Mouse (Mus musculus) kidney, postnatal 4 days (tissue): ENCODE measurements at regions not wholly inside any gene's neighbourhood (a gene's known extent, or its start where the extent isn't known, plus 50 kb on each side); places are given as distances from the start of the nearest gene placed in this dataset.

Experiments used
- DNase-seq, 2 experiments: peaks; one replicate each; pipeline ENCODE4 v3.0.0; 2021; ENCODE audit warnings: mixed read lengths in 2 of 2

GRCm38 (mm10) chr11:63620220-63620619 is 301.9 kb downstream of the Hs3st3b1 start:
- no peak for DNase-seq

DNA sequence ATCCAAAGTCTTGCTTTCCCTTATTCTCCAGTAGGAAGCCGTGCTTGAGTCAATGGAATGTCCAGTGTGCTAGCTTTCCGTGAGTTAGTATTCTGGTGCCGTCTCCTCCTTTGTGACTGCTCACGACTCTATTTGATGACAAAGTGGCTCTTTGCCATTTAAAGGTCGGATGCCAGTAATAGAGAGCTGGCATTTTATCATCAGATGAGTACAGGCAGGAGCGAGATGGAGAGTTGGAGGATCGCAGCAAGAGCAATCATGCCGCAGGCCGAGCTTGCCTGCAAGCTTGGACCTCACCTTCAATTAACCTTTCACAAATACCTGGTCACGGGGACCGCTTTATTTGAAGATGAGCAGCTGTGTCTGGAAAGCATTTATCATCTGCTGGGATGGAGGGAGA is 291.8 kb downstream of the Hs3st3b1 start:
- DNase-seq, result no peak

GRCm38 (mm10) chr11:63657057-63657456 is 265.0 kb downstream of the Hs3st3b1 start:
- DNase-seq, result no peak

- DNase-seq, result no peak
Observed at GRCm38 (mm10) chr11:63665268-63665934, 256.7 kb downstream of the Hs3st3b1 start.

DNA sequence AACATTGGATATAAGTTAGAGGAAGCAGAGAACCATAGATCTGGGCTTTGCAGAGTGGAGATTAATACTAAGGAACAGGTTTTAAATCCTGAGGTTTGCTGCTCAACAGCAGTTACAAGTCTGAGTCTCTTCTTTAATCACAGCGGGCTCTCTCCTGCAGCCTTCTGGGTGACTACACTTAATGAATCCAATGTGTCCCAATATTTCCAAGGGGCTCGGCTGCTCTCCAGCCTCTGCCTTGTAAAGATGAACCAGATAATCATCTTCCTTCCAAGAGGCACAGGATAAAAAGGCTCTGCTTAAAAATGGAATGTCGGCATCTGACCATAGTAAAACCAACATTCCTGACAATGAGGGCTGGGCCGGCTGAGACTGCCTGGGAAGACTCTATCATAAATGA is 251.6 kb downstream of the Hs3st3b1 start:
- no peak for DNase-seq

DNA sequence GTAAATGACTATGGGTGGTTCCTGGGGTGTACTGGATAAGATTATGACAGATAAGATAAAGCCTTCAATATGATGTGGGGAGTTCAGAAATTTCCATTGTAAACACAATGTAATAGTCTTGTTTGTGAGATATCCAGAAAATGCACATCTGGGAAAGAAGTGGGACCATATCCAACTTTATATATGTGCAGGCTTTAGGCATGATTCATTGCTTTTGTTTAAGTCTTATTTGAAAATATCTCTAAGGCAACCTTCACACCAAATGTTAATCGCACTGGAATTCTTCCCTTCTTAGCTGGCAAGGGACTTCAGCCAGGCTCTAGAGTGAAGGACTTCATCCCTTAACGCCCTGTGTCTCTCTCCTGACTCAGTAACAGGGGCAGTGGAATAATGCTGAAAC is 250.3 kb downstream of the Hs3st3b1 start:
- DNase-seq, result no peak

DNA sequence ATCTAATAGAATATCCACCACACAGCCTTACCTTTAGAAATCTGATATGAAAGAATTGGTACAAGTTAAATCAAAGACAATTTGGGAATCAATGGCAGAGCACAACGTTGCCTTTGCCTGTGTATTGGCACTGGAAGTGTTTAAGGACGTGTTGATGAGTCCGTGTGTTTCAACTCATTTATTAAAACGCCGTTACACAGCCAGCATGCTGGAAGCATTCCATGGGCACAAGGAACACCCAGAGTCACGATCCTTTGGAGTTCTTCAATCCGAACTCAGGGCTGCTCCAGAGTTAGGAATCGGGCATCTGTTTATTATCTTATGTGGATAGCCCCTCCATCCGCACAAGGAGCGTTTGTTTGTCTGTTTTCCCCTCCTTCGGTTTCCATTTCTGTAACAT is 244.2 kb downstream of the Hs3st3b1 start:
- DNase-seq, result no peak

DNA sequence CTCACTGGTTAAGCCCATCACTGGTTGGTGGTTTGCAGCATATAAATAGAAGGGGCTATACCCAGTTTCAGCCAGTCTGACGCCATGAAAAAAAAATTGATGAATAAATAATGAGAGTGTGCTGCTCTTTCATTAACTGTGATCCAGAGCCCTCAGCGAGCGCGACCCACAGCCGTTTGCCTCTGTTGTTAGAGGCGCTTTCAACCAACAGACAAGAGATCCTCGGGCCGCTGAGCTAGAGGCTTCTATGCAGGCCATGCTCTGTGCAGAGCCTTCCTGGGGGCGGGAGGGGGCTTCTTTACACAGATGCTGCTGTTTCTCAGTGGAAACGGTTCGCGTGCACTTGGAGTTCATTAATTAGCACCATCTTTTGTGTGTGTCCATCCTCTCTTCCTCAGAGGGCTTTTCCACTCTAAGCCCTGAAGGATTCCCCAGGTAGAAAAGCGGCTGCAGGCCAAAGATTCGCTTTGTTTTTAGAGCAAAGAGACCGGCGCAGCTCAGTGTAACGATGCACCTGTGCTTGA is 243.6 kb downstream of the Hs3st3b1 start:
- DNase-seq, result no peak

GRCm38 (mm10) chr11:63679491-63679890 is 242.6 kb downstream of the Hs3st3b1 start:
- no peak for DNase-seq

DNA sequence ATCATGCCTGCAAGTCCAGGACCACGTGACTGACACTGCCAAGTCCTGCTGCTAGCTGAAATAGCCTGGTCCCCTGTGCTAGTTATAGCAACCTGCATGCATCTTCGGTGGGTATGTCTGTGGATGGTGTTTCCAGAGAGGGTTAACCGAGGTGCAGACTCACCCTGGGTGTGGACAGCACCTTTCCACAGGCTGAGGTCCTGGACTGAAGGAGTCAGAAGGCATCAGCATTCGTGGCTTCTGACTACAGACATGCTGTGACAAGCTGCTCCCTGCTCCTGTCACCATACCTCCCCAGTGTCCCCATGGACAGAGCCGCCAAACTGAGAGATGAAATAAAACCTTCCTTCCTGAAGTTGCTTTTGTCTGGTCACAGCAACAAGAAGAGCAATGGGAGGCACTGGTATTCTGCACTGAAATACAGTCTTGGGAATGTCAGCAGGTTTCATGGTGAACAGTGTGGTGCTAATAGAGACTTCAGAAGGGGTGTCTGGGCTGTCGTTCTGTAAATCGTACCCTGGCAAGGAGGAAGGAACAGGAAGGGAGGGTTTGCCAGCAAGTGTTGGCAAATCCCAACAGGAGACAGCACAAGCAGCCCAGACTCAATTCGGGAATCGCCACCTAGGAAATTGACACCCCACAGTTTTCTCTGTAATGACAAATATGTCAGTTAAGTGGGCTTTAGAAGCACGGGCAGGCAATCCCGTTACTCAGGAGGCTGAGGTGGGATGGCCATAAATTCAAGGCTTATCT is 237.7 kb downstream of the Hs3st3b1 start:
- DNase-seq, result no peak

DNA sequence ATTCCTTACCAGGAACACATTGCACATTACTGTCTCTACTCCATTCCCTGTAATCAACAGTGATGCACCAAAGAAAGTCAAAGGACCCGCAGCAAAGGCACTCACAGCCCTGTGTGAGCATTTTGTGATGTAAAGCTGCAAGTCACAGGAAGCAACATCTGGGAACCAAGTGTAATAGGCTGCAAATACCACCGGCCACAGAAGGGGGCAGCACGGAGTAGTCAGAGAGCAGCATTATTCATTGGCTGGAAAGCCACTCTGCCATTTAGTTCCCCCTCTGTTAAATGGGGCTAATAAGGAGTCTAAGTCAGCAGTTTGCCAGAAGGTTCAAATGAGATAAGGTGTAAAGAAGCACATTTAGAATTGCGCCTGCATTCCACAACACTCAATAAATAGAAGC is 231.0 kb downstream of the Hs3st3b1 start:
- DNase-seq, result peak; percentile 63 to 64

- DNase-seq, result no peak
Observed at GRCm38 (mm10) chr11:63704995-63705580, 217.0 kb downstream of the Hs3st3b1 start.

- no peak for DNase-seq
Observed at GRCm38 (mm10) chr11:63706057-63706456, 216.0 kb downstream of the Hs3st3b1 start.

GRCm38 (mm10) chr11:63707093-63707492 is 215.0 kb downstream of the Hs3st3b1 start:
- peak; percentile 31 to 41 for DNase-seq

- no peak for DNase-seq
Observed at GRCm38 (mm10) chr11:63708412-63708811, 213.7 kb downstream of the Hs3st3b1 start.

DNA sequence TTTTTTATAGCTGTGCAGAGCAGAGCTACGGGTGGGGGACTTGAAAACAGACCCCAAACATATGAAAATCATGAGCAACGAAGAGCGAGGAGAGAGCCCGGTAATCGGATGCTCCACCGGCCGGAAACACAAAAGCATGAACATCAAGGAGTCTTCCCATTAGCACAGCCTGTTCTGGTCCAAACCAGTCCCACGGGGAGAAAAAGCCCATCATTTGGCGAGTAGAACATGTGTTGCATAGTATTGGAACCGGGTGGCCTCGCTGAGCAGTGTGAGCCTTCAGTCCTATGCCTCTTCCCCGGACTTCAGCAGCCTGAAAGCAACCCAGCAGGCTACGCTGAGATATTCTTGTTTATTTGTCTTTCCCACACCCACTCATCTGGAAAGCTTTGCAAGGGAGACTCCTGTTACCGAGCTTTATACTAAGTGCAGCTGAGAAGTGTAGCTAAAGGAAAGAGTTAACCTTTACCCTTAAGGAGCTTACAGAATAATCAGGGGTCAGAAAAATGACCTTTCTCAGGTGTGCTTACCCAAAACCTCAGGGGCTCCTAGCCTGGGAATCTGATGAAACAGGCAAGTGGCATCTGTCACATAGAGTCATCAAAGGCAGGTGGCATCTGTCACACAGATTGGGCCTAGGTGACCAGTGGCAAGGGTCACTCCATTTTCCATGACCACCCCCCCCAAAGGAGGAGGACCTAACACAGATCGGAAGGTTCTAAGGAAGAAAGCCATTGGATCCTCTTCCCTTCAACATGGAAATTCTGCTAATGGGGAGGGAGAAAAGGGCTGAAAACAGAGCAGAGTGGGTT is 209.8 kb downstream of the Hs3st3b1 start:
- DNase-seq, result peak; percentile 20 to 36

DNA sequence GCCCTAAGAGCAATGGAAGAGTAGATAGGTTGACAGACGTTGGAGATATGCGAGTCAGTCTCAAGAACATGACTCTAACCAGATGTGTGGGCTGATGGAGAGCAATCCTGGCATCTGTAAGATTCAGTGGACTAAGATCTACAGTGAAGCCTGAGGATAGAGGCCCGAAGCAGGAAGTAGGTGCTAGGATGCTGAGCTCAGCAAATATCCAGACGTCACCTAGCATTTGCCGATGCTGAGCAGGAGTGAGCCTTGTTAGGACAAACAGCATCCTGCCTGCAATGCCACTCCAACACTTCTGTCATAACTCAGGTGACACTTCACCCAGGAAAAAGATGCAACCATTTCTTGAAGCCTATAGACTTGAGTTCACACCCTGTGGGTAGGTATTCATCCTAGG is 199.8 kb downstream of the Hs3st3b1 start:
- no peak for DNase-seq

GRCm38 (mm10) chr11:63730880-63731279 is 191.2 kb downstream of the Hs3st3b1 start:
- no peak for DNase-seq

DNA sequence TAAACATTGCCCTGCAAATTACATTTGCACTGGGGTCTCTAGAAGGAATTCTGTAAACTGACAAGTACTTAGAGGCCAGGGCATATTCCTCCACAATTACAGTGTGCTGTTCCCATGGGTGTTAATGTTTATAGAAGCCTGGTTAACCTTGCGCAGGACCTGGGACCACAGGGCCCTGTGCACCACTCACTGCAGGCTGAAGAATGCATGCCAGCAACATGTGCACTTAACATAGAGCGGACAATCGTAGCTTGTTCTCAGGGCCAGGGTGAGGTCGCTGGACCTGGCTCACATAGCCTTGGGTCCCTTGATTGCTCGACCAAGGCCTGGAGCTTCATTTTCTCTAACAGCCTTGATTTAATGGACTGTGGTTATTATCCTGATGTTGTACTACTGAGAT is 168.8 kb downstream of the Hs3st3b1 start:
- peak; percentile 42 to 64 for DNase-seq

GRCm38 (mm10) chr11:63754826-63755225 is 167.3 kb downstream of the Hs3st3b1 start:
- no peak for DNase-seq

DNA sequence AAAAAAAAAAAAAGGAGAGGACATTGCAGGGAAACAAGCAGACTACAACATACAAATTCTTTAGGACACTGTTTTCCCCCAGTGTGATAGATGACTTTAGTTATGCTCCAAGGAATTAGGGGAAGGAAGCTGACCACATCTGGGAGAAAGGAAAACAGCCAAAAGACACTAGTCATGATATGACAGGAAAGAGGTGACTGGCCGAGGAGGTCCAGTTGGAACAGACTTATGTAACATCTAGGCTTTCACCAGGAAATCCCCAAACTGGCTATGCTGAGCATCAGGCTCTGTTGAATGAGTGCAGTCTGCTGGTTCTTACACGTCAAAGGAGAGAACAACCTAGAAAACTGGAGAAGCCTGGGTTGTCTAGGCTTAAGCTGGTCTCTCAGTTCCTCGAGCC is 163.8 kb downstream of the Hs3st3b1 start:
- peak in 1 of 2 experiments; percentile 22 for DNase-seq

GRCm38 (mm10) chr11:63761561-63761960 is 160.5 kb downstream of the Hs3st3b1 start:
- DNase-seq, result no peak
